ENCODE assay signal across 8 mouse cellular contexts in the genomic region with DNA sequence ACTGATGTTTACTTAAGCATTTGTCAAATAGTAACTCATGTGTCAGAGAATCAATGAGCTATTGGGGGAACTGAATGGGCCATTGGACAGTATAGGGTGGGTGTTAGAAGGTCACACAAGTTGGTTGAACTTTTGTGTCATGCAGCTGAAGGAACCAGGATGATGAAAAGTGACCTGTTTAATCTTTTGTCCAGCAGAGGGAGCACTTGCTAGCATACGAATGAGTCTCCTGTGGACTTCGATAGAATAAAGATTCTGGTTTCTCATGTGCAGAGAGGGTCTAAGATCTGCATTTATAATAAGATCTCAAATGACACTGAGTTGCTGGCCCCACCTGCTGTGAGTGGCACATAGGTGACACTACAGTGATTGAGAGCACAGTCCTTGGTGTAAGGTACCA. TPM values are rescaled to one million over a fixed set of nuclear protein-coding genes. Genes with fewer than 3 reads are reported as not detected.
DNase-seq lines count a peak whose midpoint lies in the region; ATAC-seq and TF ChIP-seq lines count a peak whose summit lies in the region.

No protein-coding gene starts in this region.

- peak; percentile 74 for DNase-seq in forebrain, postnatal 0 days
- no peak for DNase-seq in forebrain, embryonic 10.5 days (ENCODE audit: extremely low spot score, low spot score)
- peak; percentile 8 to 31 for DNase-seq in cerebellum, postnatal 25 days
- peak; percentile 69 to 74 for DNase-seq in left cerebral cortex, postnatal 14 days (ENCODE audit: low spot score in 2 of 2)
- DNase-seq in right cerebral cortex, postnatal 4 days: no peak

- no peak overlapping the region for H3K27ac ChIP-seq in forebrain, postnatal 0 days (ENCODE audit: low read depth, low read length)
- H3K27ac ChIP-seq in forebrain, embryonic 10.5 days: no peak overlapping the region
- H3K27ac ChIP-seq in midbrain, embryonic 13.5 days: no peak overlapping the region
- H3K27ac ChIP-seq in midbrain, embryonic 15.5 days: no peak overlapping the region

- ATAC-seq in forebrain, postnatal 0 days: peak; percentile 40; the same call in 1 of the 2 replicates
- ATAC-seq in midbrain, embryonic 13.5 days: peak; percentile 40; the same call in 1 of the 2 replicates
- no peak for ATAC-seq in midbrain, embryonic 15.5 days (replicated peaks)
- no peak for ATAC-seq in inflammation-experienced regulatory T-cells, adult 6 months

- H3K36me3 ChIP-seq in forebrain, postnatal 0 days (ENCODE audit: insufficient read depth): no peaks in the 10 kb centered on the region
- H3K36me3 ChIP-seq in forebrain, embryonic 10.5 days (replicated peaks): no peaks in the 10 kb centered on the region
- H3K36me3 ChIP-seq in midbrain, embryonic 13.5 days: no peaks in the 10 kb centered on the region
- H3K36me3 ChIP-seq in midbrain, embryonic 15.5 days (replicated peaks): no peaks in the 10 kb centered on the region

- TF ChIP-seq CTCF in forebrain, postnatal 0 days (IDR thresholded peaks at IDR 0.05; ENCODE audit: low read depth): peak; percentile 77

- no peaks in the 10 kb centered on the region for H3K27me3 ChIP-seq in forebrain, postnatal 0 days (ENCODE audit: insufficient read depth, low read length)
- H3K27me3 ChIP-seq in forebrain, embryonic 10.5 days (ENCODE audit: poor library complexity, severe bottlenecking): no peaks in the 10 kb centered on the region
- no peaks in the 10 kb centered on the region for H3K27me3 ChIP-seq in midbrain, embryonic 13.5 days
- H3K27me3 ChIP-seq in midbrain, embryonic 15.5 days (replicated peaks): no peaks in the 10 kb centered on the region

- intact Hi-C loops in left cerebral cortex, postnatal 14 days (cut with DNase I): no loop called here

- no peaks in the 10 kb centered on the region for H3K4me1 ChIP-seq in forebrain, postnatal 0 days (ENCODE audit: insufficient read depth)
- peaks cover 12% of the 10 kb centered on the region for H3K4me1 ChIP-seq in forebrain, embryonic 10.5 days
- no peaks in the 10 kb centered on the region for H3K4me1 ChIP-seq in midbrain, embryonic 13.5 days (replicated peaks)
- no peaks in the 10 kb centered on the region for H3K4me1 ChIP-seq in midbrain, embryonic 15.5 days

- 5% methylated on average over 2 of the region's 2 CpGs for WGBS in forebrain, postnatal 0 days
- WGBS in forebrain, embryonic 10.5 days: 32% methylated on average over 2 of the region's 2 CpGs
- WGBS in midbrain, embryonic 13.5 days: 12% methylated on average over 2 of the region's 2 CpGs
- WGBS in midbrain, embryonic 15.5 days: 10% methylated on average over 2 of the region's 2 CpGs

- H3K9ac ChIP-seq in forebrain, postnatal 0 days: no peak overlapping the region
- no peak overlapping the region for H3K9ac ChIP-seq in midbrain, embryonic 13.5 days (replicated peaks)
- H3K9ac ChIP-seq in midbrain, embryonic 15.5 days: no peak overlapping the region

- H3K9me3 ChIP-seq in forebrain, postnatal 0 days (ENCODE audit: low read length): no peaks in the 10 kb centered on the region
- H3K9me3 ChIP-seq in forebrain, embryonic 10.5 days: no peaks in the 10 kb centered on the region
- no peaks in the 10 kb centered on the region for H3K9me3 ChIP-seq in midbrain, embryonic 13.5 days
- H3K9me3 ChIP-seq in midbrain, embryonic 15.5 days: no peaks in the 10 kb centered on the region

- no peak overlapping the region for H3K4me2 ChIP-seq in forebrain, postnatal 0 days (ENCODE audit: low read depth)
- no peak overlapping the region for H3K4me2 ChIP-seq in midbrain, embryonic 13.5 days (replicated peaks)
- no peak overlapping the region for H3K4me2 ChIP-seq in midbrain, embryonic 15.5 days

- H3K4me3 ChIP-seq in forebrain, postnatal 0 days (ENCODE audit: low read depth, low read length): no peak overlapping the region
- H3K4me3 ChIP-seq in forebrain, embryonic 10.5 days: no peak overlapping the region
- H3K4me3 ChIP-seq in midbrain, embryonic 13.5 days (replicated peaks): no peak overlapping the region
- H3K4me3 ChIP-seq in midbrain, embryonic 15.5 days: no peak overlapping the region

RNA-seq across cellular contexts. Expression of gene A730049H05Rik, which starts 39.9 kb away (rescaled TPM):
- total RNA-seq in forebrain, postnatal 0 days (2014; rRNA removed): 0.08 and 0.57 TPM in 2 replicates
- 0.35 and 0.38 TPM in 2 replicates for polyA plus RNA-seq in forebrain, postnatal 0 days (2015; fragmentation: Nextera tagmentation; extraction: Ambion mirVana)
- polyA plus RNA-seq in forebrain, embryonic 10.5 days (2016; fragmentation: Nextera tagmentation; extraction: Ambion mirVana): 0.99 and 2.3 TPM in 2 replicates
- polyA plus RNA-seq in midbrain, embryonic 13.5 days (2015; fragmentation: Nextera tagmentation; extraction: Ambion mirVana): 0.40 and 0.52 TPM in 2 replicates
- 0.40 and 0.60 TPM in 2 replicates for polyA plus RNA-seq in midbrain, embryonic 15.5 days (2015; fragmentation: Nextera tagmentation; extraction: Ambion mirVana)
- not detected for total RNA-seq in left cerebral cortex, postnatal 14 days (2021)
- under 1 TPM in 1 of 3 experiments, not detected in 2; 0.27 TPM for polyA plus RNA-seq in inflammation-experienced regulatory T-cells, adult 6 months (2017; shearing (Covaris generic))

Comparison
In these comparisons a context has a peak if more than half of its experiments do, and no peak if none do; other contexts are left out.
1. ATAC-seq: peak in forebrain, postnatal 0 days (single experiment) and midbrain, embryonic 13.5 days (single experiment); none in midbrain, embryonic 15.5 days (single experiment) and inflammation-experienced regulatory T-cells, adult 6 months (single experiment).
2. DNase-seq: peak in forebrain, postnatal 0 days (single experiment), cerebellum, postnatal 25 days (2 of 2) and left cerebral cortex, postnatal 14 days (2 of 2); none in forebrain, embryonic 10.5 days (single experiment) and right cerebral cortex, postnatal 4 days (single experiment).